Mouse (Mus musculus) hindbrain, embryonic 14.5 days (tissue): ENCODE results near the gene Slc25a27. TPM values are rescaled to one million over a fixed set of nuclear protein-coding genes. Genes with fewer than 3 reads are reported as not detected.

Experiments
- ATAC-seq: fragments of 200-750 bp; cut with Nextera tagmentation; 2 replicates; pipeline ENCODE4 v1.8.0; 2017; ENCODE audit warnings: moderate number of reproducible peaks, mild to moderate bottlenecking, moderate TSS enrichment, moderate library complexity; ENCODE audit not compliant: low FRiP score
- DNase-seq: peaks from one replicate; pipeline ENCODE4 v3.0.0-alpha.2; 2015; ENCODE audit warnings: low spot score
- H3K27ac ChIP-seq: fragments of 300-500 bp; sonication (generic); 2 replicates; pipeline ENCODE4 v1.5.1; 2014; ENCODE audit warnings: mild to moderate bottlenecking, moderate library complexity
- H3K27me3 ChIP-seq: fragments of 300-500 bp; sonication (generic); 2 replicates; pipeline ENCODE4 v1.6.1; 2014; ENCODE audit warnings: mild to moderate bottlenecking, low read length, mixed read lengths; ENCODE audit not compliant: control insufficient read depth, insufficient read depth
- H3K36me3 ChIP-seq: fragments of 300-500 bp; sonication (generic); replicated peaks from 2 replicates; pipeline ENCODE4 v1.6.1; 2014; ENCODE audit not compliant: control insufficient read depth, insufficient read depth
- H3K4me1 ChIP-seq: fragments of 300-500 bp; sonication (generic); replicated peaks from 2 replicates; pipeline ENCODE4 v1.6.1; 2014; ENCODE audit warnings: antibody characterized with exemption, low read length, mixed read lengths; ENCODE audit not compliant: control insufficient read depth, insufficient read depth
- H3K4me2 ChIP-seq: fragments of 300-500 bp; sonication (generic); replicated peaks from 2 replicates; pipeline ENCODE4 v1.6.1; 2014; ENCODE audit warnings: mild to moderate bottlenecking, moderate library complexity
- H3K4me3 ChIP-seq: fragments of 300-500 bp; sonication (generic); replicated peaks from 2 replicates; pipeline ENCODE4 v1.5.1; 2014; ENCODE audit warnings: mild to moderate bottlenecking, low read length
- H3K9ac ChIP-seq: fragments of 300-500 bp; sonication (generic); 2 replicates; pipeline ENCODE4 v1.6.1; 2014
- H3K9me3 ChIP-seq: fragments of 300-500 bp; sonication (generic); 2 replicates; pipeline ENCODE4 v1.6.1; 2016; ENCODE audit warnings: low read length; ENCODE audit not compliant: control insufficient read depth
- WGBS: fragments of 180-500 bp; shearing (Covaris S2); extraction: QIAGEN DNeasy Blood & Tissue Kit; methylation state at CpG from one replicate; pipeline ENCODE4 v1.1.7; 2014; 5-methylcytosine and 5-hydroxymethylcytosine counted together
- polyA plus RNA-seq: library from polyadenylated mRNA; unstranded; fragments of >200 nt; fragmentation: Nextera tagmentation; extraction: Ambion mirVana; gene quantifications from 2 replicates; pipeline ENCODE4 v1.2.1, GENCODE M21; 2014

The Slc25a27 gene
- polyA plus RNA-seq, 1 experiment from 2014 or later = 70.4 TPM

DNA sequence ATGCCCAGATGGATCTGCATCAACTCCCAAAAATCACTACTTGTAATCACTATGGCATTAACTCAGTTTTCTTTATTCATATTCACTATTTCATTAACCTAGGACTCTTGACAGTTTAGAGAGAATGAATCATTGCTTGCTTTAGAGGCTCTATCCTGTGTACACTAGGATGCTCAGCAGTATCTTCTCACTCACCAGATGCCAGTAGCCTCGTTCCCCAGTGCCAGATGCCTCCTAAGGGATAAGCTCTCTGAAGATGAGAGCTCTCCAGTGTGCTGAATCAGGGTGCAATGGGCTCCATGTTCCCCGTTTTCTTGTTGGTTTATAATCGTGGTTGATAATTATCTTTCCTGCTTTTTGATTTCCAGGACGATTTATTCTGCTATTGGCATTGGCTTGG is 68.3 kb downstream of the Slc25a27 start:
- no peak overlapping the region for H3K27ac ChIP-seq
- H3K27me3 ChIP-seq = no peaks in the 10 kb centered on the region
- H3K36me3 ChIP-seq = no peaks in the 10 kb centered on the region
- no peak overlapping the region for H3K4me2 ChIP-seq
- ATAC-seq (no peak), DNase-seq (no peak)
- H3K9ac ChIP-seq = no peak overlapping the region
- 68% methylated on average over 4 of the region's 4 CpGs for WGBS
- H3K4me3 ChIP-seq = no peak overlapping the region
- H3K4me1 ChIP-seq = no peaks in the 10 kb centered on the region
- no peaks in the 10 kb centered on the region for H3K9me3 ChIP-seq

GRCm38 (mm10) chr17:43597742-43598141 is 69.3 kb downstream of the Slc25a27 start:
- Histone ChIP-seq H3K27ac (no peak overlapping the region), H3K9me3 (no peaks in the 10 kb centered on the region), H3K4me1 (no peaks in the 10 kb centered on the region), H3K9ac (no peak overlapping the region), H3K4me3 (no peak overlapping the region), H3K27me3 (no peaks in the 10 kb centered on the region), H3K4me2 (no peak overlapping the region), H3K36me3 (no peaks in the 10 kb centered on the region)
- ATAC-seq (no peak), DNase-seq (no peak)
- 95% methylated on average over 2 of the region's 2 CpGs for WGBS

- Histone ChIP-seq H3K4me3 (no peak overlapping the region), H3K36me3 (no peaks in the 10 kb centered on the region), H3K27me3 (no peaks in the 10 kb centered on the region), H3K27ac (no peak overlapping the region), H3K9ac (no peak overlapping the region), H3K4me2 (no peak overlapping the region), H3K9me3 (no peaks in the 10 kb centered on the region), H3K4me1 (no peaks in the 10 kb centered on the region)
- 86% methylated on average over 21 of the region's 21 CpGs for WGBS
- no peak for ATAC-seq
- DNase-seq = no peak
Observed at GRCm38 (mm10) chr17:43592296-43593291, 74.4 kb downstream of the Slc25a27 start.

Other genes starting within 250 kb of the Slc25a27 start
- 0.09 and 0.12 TPM in 2 replicates for gene Mep1a, start 164.4 kb downstream of the Slc25a27 start, polyA plus RNA-seq
- gene Ankrd66, start 123.6 kb downstream of the Slc25a27 start, polyA plus RNA-seq = 0.94 and 2.1 TPM in 2 replicates
- 105 and 113 TPM in 2 replicates for gene Pla2g7, start 99.1 kb downstream of the Slc25a27 start, polyA plus RNA-seq
- gene Tdrd6, start 36.9 kb downstream of the Slc25a27 start, polyA plus RNA-seq = 0.50 and 0.56 TPM in 2 replicates
- gene Cyp39a1, start 211 bp upstream of the Slc25a27 start, polyA plus RNA-seq = 11.1 and 12.3 TPM in 2 replicates
- 118 and 124 TPM in 2 replicates for gene Rcan2, start 134.1 kb upstream of the Slc25a27 start, polyA plus RNA-seq